Mouse (Mus musculus): ENCODE measurements around the gene Rab3il1.

Rab3il1 gene

DNA sequence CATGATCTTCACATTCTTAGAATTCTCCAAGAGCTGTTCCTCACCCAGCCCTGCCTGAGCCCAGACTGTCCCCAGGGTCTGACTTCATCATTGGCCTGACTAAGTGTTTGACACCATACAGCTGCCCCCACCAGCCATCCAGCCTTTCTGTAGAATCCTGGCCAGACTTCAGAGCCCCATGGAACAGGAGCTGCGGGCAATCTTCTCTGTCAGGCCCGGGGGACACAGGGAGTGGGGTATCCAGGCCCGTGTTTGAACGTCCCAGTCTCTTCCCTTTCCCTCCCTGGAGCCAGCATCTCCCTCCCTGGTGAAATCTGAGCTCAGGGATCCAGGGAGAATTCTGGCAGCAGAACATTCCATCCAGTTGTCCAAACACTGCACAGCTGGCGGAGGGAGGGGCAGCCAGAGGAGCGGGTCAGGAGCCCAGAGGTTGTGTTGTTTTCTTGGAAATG lies 11.4 kb downstream of the Rab3il1 start:
- in situ Hi-C loops (cut with MboI, MseI) = no loop called here

DNA sequence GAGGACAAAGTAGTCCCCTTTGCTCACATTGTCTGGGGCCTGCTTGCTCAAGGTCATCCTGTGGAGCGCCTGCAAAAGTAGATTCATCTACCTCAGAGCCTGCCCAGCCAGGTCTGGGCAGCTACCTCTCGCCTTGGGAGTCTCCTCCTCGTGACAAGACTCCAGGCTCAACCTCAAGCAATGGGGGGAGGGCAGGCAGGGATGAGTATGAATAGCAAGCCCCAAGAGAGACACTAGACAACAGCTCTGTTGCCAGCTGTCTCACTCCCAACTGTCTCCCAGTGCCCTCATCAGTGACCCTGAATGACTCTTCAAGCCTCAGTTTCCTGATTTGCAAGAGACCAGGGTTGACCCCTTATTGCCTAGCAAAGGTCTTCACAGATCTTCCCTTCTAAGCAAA lies 11.9 kb downstream of the Rab3il1 start:
- in situ Hi-C loops (cut with MboI, MseI) = no loop called here

DNA sequence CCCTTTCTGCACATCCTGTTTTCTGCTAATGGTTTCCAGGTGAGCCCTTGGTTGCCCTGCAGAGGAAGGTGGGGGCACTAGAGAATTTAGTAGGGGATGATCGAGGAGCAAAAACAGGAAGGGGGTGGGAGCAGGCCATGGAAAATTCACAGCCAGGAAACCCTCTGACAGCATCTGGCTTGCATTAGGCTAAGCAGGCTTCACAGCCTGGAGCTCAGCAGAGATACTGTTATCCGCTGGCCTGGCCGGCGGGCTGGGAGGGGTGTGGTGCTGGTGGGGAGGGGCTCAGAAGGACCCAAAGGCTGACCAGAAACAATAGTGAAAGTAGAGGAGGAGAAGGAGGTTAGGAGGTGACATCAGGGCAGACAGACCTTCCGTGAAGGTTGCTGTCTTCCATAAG lies 12.4 kb downstream of the Rab3il1 start:
- in situ Hi-C loops (cut with MboI, MseI) = no loop called here

DNA sequence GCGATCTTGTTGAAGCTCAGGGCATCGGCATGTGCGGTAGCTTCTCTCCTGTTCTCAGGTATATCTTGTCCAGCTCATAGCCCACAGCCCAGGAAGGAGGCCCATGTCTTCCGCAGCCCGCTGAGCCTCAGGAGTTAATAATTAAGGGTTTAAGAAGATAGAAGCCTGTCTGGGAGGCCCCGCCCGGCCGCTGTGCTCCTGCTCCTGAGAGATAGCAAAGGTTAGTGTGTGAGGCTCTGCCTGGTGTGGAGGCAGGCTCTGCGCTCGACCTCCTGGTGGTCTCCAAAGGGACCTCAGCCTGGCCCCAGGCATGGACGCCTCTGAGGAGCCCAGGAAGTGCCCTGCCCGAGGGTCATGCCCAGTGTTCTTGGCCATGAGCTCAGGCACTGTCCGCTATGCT lies 13.4 kb downstream of the Rab3il1 start:
- in situ Hi-C loops (cut with MboI, MseI) = no loop called here

DNA sequence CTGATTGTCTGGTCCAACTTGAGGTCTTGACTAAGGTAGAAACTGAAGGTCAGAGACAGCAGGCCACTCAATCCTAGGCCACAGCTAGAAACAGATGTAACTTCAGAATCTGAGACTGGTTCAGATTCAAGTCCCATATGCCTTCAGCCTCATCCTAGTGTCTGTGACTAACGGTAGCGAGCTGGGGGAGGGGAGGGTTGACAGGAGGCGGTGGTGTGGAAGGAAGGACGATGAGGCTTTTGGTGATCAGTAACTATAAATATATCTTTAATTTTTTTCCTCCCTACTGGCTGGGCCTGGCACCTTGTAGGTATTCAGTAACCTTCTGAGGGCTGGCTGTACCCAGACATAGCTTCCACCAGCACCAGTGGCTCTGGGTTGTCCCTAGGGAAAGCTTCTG lies 14.0 kb downstream of the Rab3il1 start:
- in situ Hi-C loops (cut with MboI, MseI) = no loop called here

DNA sequence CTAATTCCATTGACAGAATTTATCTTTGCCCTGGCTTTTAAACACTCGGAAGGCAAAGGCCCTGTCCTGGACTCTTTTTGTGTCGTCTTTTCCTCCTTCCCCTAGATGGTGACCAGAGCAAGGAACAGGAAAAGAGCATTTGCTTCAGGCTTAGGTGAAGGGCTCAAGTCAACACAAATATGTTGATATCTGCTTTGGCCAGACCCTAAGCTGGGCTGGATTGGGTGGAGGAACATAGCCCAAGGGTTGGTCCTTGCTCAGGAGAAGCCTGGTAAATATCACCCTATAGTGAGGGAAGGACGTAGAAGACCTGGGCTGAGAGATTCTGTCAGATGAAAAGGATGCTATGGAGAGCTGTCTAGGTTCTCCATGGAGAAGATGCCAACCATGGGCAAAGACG lies 14.7 kb downstream of the Rab3il1 start:
- in situ Hi-C loops (cut with MboI, MseI) = no loop called here

DNA sequence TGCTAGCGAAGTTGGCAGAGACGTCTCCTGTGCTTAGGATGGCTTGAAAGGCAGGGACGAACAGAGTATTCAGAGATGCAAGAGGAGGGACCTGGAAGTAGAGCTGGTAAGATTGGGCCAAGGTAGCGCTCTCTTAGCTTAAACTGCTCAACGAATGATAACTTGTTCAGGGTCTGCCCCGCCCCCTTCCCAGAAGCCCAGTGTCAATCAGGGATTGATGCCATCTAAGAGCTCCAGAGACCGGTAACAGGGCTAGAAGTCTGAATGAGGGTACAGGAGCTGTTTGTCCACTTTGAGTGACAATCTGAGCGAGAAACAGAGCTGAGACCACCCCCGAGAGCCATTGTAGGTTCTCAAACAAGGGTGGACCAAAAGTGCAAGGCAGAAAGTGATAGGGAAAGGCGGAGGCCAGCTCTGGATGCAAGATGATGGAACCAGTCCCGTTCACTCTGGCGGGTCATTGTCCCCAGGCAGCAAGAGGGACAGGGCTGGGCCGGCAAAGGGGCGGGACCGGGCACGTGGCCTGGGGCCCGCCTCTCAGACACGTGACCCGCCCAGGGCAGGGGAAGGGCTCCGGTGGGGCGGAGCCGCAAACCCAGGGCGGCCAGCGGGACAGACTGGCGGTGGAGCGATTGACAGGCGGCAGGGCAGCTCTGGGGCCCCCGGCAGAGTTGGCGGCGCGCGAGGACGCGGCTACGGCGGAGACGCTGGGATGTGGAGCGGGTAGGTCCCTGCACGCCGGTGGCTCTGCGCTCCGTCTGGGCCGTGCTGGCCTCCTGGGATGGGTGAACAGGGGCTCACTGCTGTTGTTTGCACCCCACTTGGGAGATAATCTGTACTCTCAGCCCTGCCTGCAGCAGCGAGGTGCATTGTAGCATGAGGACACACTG lies 16.4 kb downstream of the Rab3il1 start:
- in situ Hi-C loops (cut with MboI, MseI) = no loop called here

DNA sequence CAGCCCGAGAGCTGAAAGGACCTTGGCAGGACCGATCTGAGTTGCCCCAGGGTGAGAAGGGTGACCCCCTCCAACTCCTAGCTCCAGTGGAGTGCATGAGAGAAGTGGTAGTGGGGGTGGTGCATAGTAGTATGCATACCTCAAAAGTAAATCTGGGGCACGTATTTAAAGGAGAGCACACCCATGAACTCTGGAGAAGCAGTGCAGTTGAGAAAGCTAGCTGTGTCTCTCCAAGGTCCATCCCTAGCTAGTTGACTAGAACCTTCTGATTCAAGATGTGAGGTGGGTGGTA lies 17.0 kb downstream of the Rab3il1 start:
- in situ Hi-C loops (cut with MboI, MseI) = no loop called here

DNA sequence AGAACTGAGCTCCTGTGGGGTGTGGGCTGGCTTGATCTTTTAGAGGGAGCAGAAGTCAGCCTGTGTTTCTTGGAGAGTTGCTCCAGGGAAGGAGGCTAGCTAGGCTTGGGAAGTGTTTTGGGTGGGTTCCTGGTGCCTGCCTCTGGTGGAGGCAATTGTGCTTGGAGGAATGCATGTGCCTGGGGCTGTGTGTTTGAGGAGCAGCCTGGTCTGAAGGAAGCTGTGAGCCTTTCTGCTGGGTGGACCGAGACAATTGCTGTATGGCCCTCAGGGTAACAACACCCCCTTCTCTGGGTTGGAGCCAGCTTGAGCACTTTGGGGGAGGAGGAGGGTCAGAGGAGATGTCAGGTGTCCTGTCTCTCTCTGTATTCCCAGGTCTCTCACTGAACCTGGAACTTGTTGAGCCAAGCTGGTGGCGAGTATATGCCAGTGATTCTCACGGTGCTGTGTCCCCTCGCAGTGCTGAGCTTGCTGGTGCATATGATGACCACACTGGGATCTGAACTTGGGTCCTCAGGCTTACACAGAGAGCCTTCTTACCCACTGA lies 17.8 kb downstream of the Rab3il1 start:
- in situ Hi-C loops (cut with MboI, MseI) = no loop called here

DNA sequence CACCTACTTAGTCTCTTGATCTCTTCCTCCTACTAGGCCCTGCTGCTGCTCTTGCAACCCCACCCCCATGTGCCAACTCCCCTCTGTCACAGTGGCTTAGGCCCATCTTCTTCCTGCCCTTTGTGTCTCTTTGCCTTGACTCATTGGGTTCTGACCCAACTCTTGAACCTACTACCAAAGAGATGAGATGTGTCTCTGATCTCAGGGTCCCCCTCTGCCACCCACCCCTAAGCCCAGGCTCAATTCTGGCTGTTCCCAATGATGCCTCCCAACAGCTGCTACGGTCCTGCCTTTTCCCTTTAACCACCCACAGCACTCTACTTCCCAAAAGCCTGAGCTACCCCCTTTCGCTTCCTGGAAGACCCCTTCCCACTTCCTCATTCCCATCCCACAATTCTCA lies 20.5 kb downstream of the Rab3il1 start:
- in situ Hi-C loops (cut with MboI, MseI) = no loop called here

DNA sequence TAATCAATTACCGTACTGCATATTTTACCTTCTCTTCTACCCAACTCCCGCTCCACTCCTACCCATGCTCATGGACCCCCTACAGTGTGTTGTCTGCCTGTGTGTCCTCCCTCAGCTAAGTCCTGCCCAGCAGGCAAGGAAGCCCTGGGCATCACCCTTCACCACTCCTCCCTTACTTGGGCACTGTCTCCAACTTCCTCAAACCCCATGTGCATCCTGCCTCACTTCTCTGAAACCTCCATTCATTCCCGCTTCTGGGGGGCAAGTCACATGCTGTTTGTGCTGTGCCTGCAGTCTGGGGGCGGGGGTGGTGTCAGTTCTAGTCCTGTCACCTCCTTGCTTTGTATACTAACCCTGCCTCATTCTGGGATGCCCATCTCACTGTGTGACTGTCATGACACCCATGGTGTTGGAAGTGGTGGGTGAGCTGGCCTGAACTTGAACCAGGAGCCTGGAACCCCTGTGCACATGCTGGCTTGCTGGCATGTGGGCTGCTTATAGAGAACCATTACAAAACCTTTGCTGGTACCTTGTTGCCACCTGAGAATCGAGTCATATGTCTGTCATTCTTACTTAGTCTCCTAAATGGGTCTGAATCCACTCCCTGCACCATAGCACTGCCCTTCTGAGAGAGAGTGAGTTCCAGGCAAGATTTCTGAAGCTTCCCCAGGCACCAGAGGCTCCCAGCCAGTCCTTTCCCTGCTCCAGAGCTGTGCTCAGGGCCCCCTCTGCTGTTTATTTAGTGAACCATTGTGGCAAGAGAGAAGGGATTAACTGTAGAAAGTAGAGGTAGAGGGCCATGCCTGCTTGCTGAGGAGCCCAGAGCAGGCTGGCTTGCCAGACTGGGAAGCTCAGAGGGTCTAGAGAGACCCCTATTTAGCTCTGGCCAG lies 21.2 kb downstream of the Rab3il1 start:
- in situ Hi-C loops (cut with MboI, MseI) = no loop called here

DNA sequence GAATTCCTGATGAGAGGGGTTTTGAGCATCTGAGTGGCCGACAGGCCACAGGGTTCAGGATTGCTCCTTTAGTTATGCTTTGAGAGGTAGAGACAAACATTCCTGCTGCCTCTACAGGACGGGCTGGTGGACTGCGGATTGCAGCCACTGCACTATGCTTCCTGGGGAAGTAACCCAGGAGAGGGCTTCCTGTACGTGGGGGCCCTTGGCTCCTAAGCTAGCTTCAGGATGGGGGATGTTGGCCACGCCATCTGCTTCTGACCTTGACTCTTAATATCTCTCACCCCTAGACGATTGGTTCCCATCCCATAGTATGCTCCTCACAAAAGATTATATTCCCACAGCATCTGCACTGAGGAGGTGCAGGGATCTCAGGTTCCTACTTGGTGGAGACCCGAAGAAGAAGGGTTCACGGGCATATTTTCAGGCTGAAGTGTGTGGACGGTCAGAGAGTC lies 21.9 kb downstream of the Rab3il1 start:
- in situ Hi-C loops (cut with MboI, MseI) = no loop called here

DNA sequence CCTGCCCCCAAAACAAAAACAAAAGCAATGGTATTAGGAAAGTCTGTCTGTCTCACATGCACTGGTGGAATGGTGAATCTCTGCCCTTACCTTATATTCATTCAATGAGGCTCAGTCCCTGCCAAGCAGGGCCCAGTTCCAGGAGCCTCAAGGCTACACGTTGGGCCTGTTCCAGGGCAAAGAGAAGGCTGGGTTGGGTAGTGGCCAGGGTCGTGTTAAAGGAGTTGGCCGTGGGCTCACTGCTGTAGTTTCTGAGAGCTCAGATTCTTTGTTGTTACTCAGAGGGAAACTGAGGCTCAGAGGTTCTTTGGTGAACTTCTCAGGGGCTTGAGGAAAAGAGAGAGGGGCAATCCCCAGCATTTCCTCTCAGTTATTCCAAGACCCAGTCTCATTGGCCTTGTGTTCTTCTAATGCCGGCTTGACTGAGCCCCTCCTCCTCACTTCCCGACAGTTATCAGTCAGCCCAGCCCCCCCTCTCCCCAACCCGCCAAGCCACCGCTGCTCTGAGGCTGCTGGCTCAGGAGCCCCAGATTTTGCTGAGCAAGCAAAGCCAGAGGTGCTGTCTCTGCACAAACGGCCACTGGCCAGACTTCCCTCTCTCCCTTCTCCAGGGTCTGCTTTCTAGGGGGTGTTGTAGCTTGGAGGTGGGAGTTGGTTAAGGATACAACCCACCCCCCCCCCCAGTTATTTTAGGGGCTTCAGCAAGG lies 23.9 kb downstream of the Rab3il1 start:
- in situ Hi-C loops (cut with MboI, MseI) = no loop called here

DNA sequence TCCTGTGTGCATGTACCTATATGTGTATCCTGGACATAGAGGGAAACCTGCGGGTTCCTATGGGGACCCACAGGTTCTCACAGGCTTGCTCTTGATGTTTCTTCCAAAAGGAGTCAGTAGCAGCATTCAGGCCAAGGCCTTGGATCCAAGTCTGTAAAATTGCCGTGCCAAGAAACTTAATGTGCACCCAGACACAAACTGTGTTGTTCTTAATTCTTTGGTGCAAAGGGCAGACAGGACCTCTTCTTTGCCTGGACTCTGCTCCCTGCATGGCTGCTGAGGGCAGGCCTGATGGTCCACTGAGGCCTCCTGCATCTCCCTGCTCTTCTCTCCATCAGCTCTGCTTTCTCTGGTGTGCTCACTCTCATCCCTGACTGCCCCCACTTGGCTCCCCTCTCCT lies 28.3 kb downstream of the Rab3il1 start:
- in situ Hi-C loops (cut with MboI, MseI) = no loop called here

DNA sequence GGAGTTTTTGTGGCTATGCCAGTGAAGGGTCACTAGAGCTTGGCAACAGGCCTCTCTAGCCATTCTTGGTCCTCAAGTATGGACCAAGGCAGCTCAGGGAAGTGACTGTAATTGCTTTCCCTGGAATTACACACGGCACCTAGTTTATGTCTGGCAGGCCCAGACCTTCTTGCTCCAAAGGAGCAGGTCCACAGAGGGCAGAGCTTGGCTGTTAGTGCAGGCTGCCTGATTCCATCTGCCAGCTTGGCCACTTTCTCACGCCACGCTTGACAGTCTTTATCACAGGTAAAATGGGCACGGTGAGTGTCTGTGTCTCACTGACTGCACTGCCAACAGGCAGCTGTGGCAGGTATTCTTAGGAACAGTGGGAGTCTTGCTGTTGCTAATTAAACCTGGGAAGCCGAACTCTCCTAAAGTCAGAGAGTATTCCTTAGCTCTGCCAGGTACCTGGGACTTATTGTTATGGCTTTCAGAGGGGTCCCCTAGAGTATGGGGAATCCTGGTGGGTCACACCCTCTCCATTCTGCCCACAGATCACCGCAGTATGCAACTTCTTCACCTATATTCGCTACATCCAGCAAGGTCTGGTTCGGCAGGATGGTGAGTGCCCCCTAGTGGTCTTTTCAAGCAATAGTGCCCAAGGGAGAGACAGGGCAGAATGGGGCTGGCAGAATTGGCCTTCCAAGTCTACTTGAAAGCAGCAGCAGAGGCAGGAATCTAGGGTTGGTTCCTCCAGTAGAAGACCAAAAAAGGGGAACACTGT lies 31.9 kb downstream of the Rab3il1 start:
- in situ Hi-C loops (cut with MboI, MseI) = no loop called here

DNA sequence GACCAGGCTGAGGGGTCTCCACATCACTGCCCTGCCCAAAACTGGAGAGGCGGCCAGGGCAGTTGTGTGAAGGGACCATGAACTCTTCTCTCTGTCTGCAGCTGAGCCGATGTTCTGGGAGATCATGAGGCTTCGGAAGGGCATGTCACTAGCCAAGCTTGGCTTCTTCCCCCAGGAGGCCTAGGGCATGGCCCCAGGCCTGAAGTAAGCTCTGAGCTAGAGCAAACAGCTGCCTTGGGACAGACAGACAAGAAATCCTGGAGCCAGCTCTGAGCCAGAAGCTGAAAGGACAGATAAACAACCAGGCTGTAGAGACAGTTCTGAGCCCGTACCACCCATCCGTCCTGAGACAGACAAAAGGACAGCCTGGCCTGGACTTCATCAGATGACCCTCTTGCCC lies 32.9 kb downstream of the Rab3il1 start:
- in situ Hi-C loops (cut with MboI, MseI) = no loop called here

DNA sequence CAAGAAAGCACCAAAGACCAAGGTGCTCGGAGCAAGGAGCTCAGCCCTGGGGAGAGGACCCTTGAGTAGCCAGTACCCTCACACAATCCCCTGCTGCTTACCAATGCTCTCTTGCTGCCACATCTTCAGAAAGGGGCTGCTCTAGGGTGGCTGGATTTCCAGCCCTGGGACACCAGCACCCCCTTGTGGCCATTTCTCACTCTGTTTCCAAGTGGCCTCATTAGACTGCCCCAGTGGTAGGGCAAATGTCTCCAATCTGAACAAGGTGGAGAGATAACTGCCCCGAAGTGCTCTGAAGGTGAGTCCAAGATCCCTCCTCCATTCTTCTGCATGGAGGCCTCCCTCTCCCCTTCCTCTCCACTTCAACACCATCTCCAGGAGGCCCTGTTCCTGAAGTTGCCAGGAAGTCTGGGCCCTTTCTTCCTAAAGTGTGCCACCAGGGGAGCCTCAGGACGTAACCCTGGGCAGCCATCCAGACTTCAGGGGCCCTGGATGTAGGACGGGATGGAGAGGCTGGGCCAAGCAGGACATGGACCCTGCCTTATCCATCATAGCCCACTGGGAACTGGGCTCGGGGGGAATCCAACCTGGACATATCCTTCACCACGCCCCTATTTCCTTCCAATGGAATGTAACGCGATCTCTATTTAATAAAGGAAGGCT lies 33.4 kb downstream of the Rab3il1 start:
- in situ Hi-C loops (cut with MboI, MseI) = loop anchor here (5.0 kb wide), 2 partner anchors 43 to 123 kb away; no protein-coding TSS in a partner anchor

DNA sequence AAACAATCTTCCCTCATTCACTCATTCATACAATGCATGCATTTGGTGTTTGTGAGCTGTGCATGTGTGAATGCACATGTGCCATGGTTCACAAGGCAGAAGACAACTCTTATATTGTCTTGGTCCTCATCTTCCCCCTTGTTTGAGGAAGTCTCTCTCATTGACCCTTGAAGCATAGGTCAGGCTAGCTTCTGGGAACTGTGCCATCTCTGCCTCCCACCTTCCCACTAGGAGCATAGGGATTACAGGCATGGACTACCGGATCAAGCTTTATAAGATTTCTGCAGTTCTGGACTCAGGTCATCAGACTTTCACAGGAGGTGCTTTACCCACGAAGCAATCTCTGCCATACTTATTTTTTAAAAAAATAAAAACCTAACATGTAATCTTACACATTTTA lies 36.1 kb downstream of the Rab3il1 start:
- in situ Hi-C loops (cut with MboI, MseI) = loop anchor here (5.0 kb wide), 2 partner anchors 45 to 125 kb away; no protein-coding TSS in a partner anchor

DNA sequence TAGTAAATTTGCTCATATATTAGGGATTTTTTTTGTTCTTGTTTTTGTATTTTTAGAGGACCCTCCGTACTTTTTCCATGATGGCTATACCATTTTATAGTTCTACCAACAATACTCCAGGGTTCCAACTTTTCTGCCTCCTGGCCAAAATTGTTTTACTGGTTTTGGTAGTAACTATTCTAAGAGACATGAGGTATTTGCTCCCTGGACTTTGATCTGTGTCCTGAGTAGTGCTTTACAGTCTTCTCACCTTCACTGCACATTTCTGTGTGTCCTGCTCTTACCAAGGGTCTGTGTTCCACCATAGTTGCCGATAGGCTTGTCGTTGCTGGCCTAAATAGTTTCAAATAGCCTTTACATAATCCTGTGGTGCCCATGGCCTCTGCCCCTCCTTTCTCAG lies 36.9 kb downstream of the Rab3il1 start:
- in situ Hi-C loops (cut with MboI, MseI) = loop anchor here (5.0 kb wide), 2 partner anchors 46 to 126 kb away; no protein-coding TSS in a partner anchor

DNA sequence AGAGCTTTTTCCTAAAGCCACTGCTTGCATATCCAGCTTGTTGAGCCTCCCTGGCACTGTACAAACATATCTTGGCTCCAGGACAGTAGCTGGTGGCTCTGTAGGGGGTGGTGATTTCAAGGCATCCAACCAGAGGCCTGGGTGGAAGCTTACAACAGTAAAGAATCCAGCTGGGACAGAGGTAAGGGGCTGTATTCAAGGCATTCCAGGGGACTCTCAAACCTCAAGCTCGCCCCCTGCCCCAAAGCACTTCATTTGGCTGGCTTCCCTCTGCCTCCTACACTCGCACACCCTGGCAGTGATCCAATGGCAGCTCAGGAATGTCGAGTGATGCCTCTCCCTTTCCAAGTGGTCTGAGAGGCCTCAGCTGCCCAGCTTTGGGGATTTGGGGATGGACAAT lies 37.4 kb downstream of the Rab3il1 start:
- in situ Hi-C loops (cut with MboI, MseI) = loop anchor here (5.0 kb wide), 2 partner anchors 47 to 127 kb away; no protein-coding TSS in a partner anchor

Measured in T-helper 2 cell (primary cell).